Mouse (Mus musculus): ENCODE results near the gene Actl6b. TPM values are rescaled to one million over a fixed set of nuclear protein-coding genes. Genes with fewer than 3 reads are reported as not detected.

Actl6b gene
- polyA plus RNA-seq, 1 experiment from 2014 or later: 47.6 TPM

DNA sequence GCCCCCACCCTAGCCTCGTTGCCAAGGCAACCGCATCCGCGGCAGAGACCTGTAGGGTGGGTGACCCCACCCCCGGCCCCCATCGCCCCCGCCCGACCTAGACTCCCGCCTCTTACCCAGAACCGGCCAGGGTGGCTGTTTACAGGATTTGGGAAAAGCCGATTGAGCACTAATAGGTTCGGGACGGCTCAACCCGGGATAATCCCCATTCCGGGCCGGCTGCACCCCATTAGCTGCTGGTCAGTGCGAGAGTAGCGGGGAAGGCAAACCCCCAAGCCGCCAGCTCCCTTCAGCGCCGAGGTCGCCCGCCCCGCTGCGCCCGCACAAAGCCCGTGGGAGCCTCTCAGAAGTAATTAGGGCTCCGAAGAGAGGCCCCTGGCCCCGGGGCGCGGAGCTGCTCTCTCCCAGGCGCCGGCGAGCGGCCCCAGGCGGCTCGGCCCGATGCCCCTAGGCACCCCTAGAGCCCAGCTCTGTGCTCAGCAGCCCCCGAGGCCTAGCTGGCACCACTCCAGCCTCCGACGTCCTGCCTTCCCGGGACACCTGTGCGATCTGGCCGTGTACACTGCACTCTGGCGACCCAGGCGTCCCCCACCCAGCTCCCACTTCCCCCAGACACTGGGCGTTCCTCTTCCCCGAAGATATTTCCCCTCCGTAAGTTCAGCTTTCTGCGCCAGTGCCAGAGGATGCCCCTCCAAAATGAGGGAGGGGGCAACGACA is 21.7 kb upstream of the Actl6b start:
- peak; percentile 43 for ATAC-seq (ENCODE audit: low FRiP score)
- H3K36me3 ChIP-seq (ENCODE audit: control insufficient read depth, insufficient read depth, low read length): peaks cover 19% of the 10 kb centered on the region

DNA sequence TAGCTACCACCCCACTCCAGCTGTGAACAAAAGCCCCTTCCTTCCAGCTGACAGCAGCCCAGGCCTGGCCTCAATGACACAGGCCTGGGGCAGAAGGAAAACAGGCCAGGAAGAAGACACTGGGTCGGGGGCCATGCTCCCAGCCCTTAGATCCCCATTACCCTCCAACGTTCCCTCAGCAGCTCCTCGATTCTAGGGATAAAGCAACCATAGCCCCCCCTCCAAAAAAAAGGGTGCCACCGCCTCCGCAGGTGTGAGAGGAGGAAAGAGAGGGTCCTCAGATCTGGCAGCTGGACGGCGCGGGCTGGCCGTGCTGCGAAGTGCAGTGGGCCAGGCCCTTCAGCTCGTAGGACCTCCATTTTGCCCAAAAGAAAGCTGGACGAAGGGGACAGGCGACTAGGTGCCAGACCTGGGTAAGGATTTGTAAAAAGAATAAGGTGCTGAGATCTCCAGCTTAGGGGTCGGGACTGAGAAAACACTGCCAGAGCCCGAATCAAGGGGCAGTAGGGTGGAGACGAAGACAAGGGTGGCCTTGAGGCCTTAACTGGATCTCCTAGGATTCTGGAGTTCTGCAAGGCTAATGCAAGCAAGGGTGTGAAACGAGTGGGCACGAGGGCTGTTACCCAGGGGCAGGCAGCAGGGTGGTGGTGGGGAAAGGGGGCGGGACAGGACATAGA is 21.0 kb upstream of the Actl6b start:
- WGBS: 0% methylated on average over 19 of the region's 19 CpGs
- Histone ChIP-seq H3K9ac (ENCODE audit: low read depth, low read length) (peak overlapping the region; percentile 97), H3K4me2 (replicated peaks; ENCODE audit: low read depth, low read length) (peak overlapping the region; percentile 95), H3K27ac (ENCODE audit: low read depth, low read length) (peak overlapping the region; percentile 97), H3K4me1 (replicated peaks; ENCODE audit: control insufficient read depth, insufficient read depth, low read length) (peaks cover 9% of the 10 kb centered on the region; the same call in 1 of the 2 replicates), H3K4me3 (ENCODE audit: low read depth, low read length) (peak overlapping the region; percentile 88), H3K27me3 (ENCODE audit: control insufficient read depth, insufficient read depth, low read length) (no peaks in the 10 kb centered on the region), H3K9me3 (ENCODE audit: control insufficient read depth, low read length) (no peaks in the 10 kb centered on the region), H3K36me3 (ENCODE audit: control insufficient read depth, insufficient read depth, low read length) (peaks cover 18% of the 10 kb centered on the region)
- DNase-seq (ENCODE audit: low spot score): peak; percentile 58
- no peak for ATAC-seq (ENCODE audit: low FRiP score)

More for the DNA sequence above, 21.7 kb upstream of the Actl6b start:
- peak overlapping the region; percentile 88 for H3K4me3 ChIP-seq (ENCODE audit: low read depth, low read length)
- H3K9me3 ChIP-seq (ENCODE audit: control insufficient read depth, low read length): no peaks in the 10 kb centered on the region
- H3K27me3 ChIP-seq (ENCODE audit: control insufficient read depth, insufficient read depth, low read length): no peaks in the 10 kb centered on the region
- DNase-seq (ENCODE audit: low spot score): peak; percentile 67
- peak overlapping the region; percentile 97 for H3K9ac ChIP-seq (ENCODE audit: low read depth, low read length)
- under 1% methylated on average over 48 of the region's 51 CpGs for WGBS
- H3K4me2 ChIP-seq (replicated peaks; ENCODE audit: low read depth, low read length): peak overlapping the region; percentile 95
- H3K4me1 ChIP-seq (replicated peaks; ENCODE audit: control insufficient read depth, insufficient read depth, low read length): peaks cover 10% of the 10 kb centered on the region; the same call in 1 of the 2 replicates
- peak overlapping the region; percentile 97 for H3K27ac ChIP-seq (ENCODE audit: low read depth, low read length)

DNA sequence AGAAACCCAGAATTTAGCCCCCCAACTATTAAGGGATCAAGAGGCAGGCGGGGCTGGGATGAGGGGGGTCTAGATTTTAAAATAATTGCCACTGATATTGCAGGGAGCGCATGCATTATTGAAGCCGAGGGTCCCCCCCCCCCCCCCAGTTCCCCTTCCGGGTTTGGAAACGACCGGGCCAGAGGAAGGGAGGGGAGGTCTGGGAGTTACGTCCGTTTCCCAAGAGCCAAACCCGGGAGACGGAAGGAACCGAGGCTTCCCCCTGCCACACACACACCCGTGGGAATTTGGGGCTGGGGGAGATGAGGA is 20.6 kb upstream of the Actl6b start:
- Histone ChIP-seq H3K4me2 (replicated peaks; ENCODE audit: low read depth, low read length) (peak overlapping the region; percentile 95), H3K4me1 (replicated peaks; ENCODE audit: control insufficient read depth, insufficient read depth, low read length) (peaks cover 8% of the 10 kb centered on the region; the same call in 1 of the 2 replicates), H3K27ac (ENCODE audit: low read depth, low read length) (peak overlapping the region; percentile 97), H3K36me3 (ENCODE audit: control insufficient read depth, insufficient read depth, low read length) (peaks cover 15% of the 10 kb centered on the region; the same call in 1 of the 2 replicates), H3K9ac (ENCODE audit: low read depth, low read length) (peak overlapping the region; percentile 97), H3K4me3 (ENCODE audit: low read depth, low read length) (peak overlapping the region; percentile 88), H3K9me3 (ENCODE audit: control insufficient read depth, low read length) (no peaks in the 10 kb centered on the region), H3K27me3 (ENCODE audit: control insufficient read depth, insufficient read depth, low read length) (no peaks in the 10 kb centered on the region)
- no peak for DNase-seq (ENCODE audit: low spot score)
- peak; percentile 6; the same call in 1 of the 2 replicates for ATAC-seq (ENCODE audit: low FRiP score)
- 0% methylated on average over 10 of the region's 12 CpGs for WGBS

DNA sequence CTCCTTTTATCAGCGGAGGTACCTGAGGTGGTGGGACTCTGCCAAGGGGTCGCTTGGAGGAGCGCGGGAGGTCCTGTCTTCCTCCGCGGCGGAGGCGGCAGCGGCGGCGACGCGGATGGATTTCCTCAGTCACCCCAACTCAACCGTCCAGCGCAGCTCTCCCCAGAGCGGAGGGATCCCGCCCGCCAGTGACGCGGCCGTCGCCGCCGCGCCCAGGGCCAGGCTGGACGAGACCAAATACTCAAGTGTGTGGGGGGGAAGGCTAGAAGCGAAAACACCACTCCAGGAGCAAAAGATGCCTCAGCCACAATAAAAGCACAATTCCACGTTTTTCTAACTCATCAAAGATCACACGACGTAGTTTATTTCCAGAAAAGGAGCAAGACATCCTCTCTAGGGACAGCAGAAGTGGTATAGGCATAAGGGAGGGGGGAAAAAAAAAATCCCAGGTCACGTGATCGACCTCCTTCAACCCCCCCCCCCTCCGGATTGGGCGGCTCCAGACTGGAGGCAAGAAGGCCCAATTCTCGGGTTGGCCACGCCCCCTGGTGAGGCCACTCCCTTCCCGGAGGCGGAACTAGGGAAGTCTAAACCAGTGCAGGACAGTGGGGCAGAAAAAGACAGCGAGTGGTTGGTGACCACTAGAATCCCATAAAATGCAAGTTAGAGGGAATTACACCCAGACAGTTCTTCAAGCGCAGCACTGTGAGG is 20.0 kb upstream of the Actl6b start, which contains the start of the genes Epo and Gnb2:
Gene Epo (minus strand): TSS at position 126 of the 711 bp plus-strand sequence.
Gene Gnb2 (minus strand): TSS at position 394 of the 711 bp plus-strand sequence.
- Histone ChIP-seq H3K27ac (ENCODE audit: low read depth, low read length) (peak within 1 kb of the TSS; percentile 97), H3K9me3 (ENCODE audit: control insufficient read depth, low read length) (no peaks in the 10 kb centered on the region), H3K27me3 (ENCODE audit: control insufficient read depth, insufficient read depth, low read length) (no peaks in the 10 kb centered on the region), H3K4me3 (ENCODE audit: low read depth, low read length) (peak within 1 kb of the TSS; percentile 88), H3K4me2 (replicated peaks; ENCODE audit: low read depth, low read length) (peak within 1 kb of the TSS; percentile 95), H3K36me3 (ENCODE audit: control insufficient read depth, insufficient read depth, low read length) (peaks cover 14% of the 10 kb centered on the region; the same call in 1 of the 2 replicates), H3K9ac (ENCODE audit: low read depth, low read length) (peak within 1 kb of the TSS; percentile 97), H3K4me1 (replicated peaks; ENCODE audit: control insufficient read depth, insufficient read depth, low read length) (peaks cover 8% of the 10 kb centered on the region; the same call in 1 of the 2 replicates)
- DNase-seq (ENCODE audit: low spot score) (peak; percentile 99), ATAC-seq (ENCODE audit: low FRiP score) (peak; percentile 70)
- WGBS: under 1% methylated on average over 39 of the region's 40 CpGs

DNA sequence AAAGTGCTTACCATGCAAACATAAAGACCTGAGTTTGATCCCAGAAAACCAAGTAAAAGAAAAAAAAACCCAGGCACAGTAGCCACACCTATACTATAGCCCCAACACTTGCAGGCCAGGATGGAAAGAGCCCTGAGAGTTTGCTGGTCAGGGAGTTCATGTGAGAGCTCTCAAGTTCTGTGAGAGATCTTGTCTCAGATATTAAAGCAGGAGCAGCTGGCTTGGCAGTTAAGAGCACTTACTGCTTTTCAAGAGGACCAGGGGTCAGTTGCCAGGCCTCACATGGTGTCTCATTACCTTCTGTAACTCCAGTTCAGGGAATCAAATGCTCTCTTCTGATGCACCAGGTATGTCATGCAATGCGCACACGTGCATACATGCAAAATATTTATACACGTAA is 18.6 kb upstream of the Actl6b start:
- peaks cover 2% of the 10 kb centered on the region; the same call in 1 of the 2 replicates for H3K36me3 ChIP-seq (ENCODE audit: control insufficient read depth, insufficient read depth, low read length)
- WGBS: 92% methylated on average over 3 of the region's 3 CpGs
- DNase-seq (ENCODE audit: low spot score) (no peak), ATAC-seq (ENCODE audit: low FRiP score) (no peak)
- no peaks in the 10 kb centered on the region for H3K27me3 ChIP-seq (ENCODE audit: control insufficient read depth, insufficient read depth, low read length)
- H3K4me3 ChIP-seq (ENCODE audit: low read depth, low read length): no peak overlapping the region
- no peaks in the 10 kb centered on the region for H3K9me3 ChIP-seq (ENCODE audit: control insufficient read depth, low read length)
- H3K9ac ChIP-seq (ENCODE audit: low read depth, low read length): no peak overlapping the region
- no peak overlapping the region for H3K4me2 ChIP-seq (replicated peaks; ENCODE audit: low read depth, low read length)
- no peak overlapping the region for H3K27ac ChIP-seq (ENCODE audit: low read depth, low read length)
- H3K4me1 ChIP-seq (replicated peaks; ENCODE audit: control insufficient read depth, insufficient read depth, low read length): peaks cover 3% of the 10 kb centered on the region; the same call in 1 of the 2 replicates

DNA sequence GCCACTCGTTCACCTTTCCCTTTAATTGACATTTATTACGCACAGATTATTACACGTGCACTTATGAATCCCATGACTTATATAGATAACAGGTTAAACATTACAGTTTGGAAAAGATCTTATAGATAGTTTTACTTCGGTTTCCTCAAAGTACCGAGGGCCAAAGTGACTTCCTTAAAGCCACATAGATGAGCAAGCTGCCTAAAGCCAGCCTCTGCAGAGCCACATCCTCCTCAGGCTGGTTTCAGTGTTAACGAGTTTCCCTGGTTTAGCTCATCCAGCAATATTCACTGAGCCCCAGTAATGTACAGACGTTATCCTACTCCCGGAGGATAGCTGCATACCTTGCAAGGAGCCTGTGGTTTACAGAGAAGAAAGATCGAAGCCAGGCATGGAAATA is 18.0 kb upstream of the Actl6b start:
- ATAC-seq (ENCODE audit: low FRiP score): no peak
- no peaks in the 10 kb centered on the region for H3K36me3 ChIP-seq (ENCODE audit: control insufficient read depth, insufficient read depth, low read length)
- H3K27ac ChIP-seq (ENCODE audit: low read depth, low read length): no peak overlapping the region
- peaks cover 3% of the 10 kb centered on the region; the same call in 1 of the 2 replicates for H3K4me1 ChIP-seq (replicated peaks; ENCODE audit: control insufficient read depth, insufficient read depth, low read length)
- 85% methylated on average over 9 of the region's 9 CpGs for WGBS
- H3K4me2 ChIP-seq (replicated peaks; ENCODE audit: low read depth, low read length): no peak overlapping the region
- no peak overlapping the region for H3K4me3 ChIP-seq (ENCODE audit: low read depth, low read length)
- H3K27me3 ChIP-seq (ENCODE audit: control insufficient read depth, insufficient read depth, low read length): no peaks in the 10 kb centered on the region
- H3K9ac ChIP-seq (ENCODE audit: low read depth, low read length): no peak overlapping the region
- DNase-seq (ENCODE audit: low spot score): no peak
- H3K9me3 ChIP-seq (ENCODE audit: control insufficient read depth, low read length): no peaks in the 10 kb centered on the region

DNA sequence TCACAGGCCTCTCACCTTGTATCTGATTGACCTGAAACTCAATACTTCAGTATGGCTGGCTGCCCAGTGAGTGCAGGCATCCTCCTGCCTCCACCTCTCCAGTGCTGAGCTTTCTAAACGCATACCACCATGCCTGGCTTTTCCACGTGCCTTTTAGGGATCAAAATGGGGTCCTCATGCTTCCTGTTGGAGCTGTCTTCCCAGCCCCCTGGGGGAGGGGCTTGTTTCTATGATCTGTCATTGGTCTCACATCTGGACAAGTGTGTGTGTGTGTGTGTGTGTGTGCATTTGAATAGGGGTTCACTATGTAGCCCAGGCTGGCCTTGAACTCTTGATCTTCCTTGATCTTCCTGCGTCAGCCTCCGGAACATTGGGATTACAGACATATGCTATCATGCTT is 15.9 kb upstream of the Actl6b start:
- H3K9me3 ChIP-seq (ENCODE audit: control insufficient read depth, low read length): no peaks in the 10 kb centered on the region
- no peaks in the 10 kb centered on the region for H3K27me3 ChIP-seq (ENCODE audit: control insufficient read depth, insufficient read depth, low read length)
- no peak overlapping the region for H3K27ac ChIP-seq (ENCODE audit: low read depth, low read length)
- no peak overlapping the region for H3K4me2 ChIP-seq (replicated peaks; ENCODE audit: low read depth, low read length)
- ATAC-seq (ENCODE audit: low FRiP score): no peak
- WGBS: 55% methylated on average over 4 of the region's 4 CpGs
- H3K36me3 ChIP-seq (ENCODE audit: control insufficient read depth, insufficient read depth, low read length): no peaks in the 10 kb centered on the region
- DNase-seq (ENCODE audit: low spot score): no peak
- H3K4me3 ChIP-seq (ENCODE audit: low read depth, low read length): no peak overlapping the region
- H3K4me1 ChIP-seq (replicated peaks; ENCODE audit: control insufficient read depth, insufficient read depth, low read length): no peaks in the 10 kb centered on the region
- no peak overlapping the region for H3K9ac ChIP-seq (ENCODE audit: low read depth, low read length)

DNA sequence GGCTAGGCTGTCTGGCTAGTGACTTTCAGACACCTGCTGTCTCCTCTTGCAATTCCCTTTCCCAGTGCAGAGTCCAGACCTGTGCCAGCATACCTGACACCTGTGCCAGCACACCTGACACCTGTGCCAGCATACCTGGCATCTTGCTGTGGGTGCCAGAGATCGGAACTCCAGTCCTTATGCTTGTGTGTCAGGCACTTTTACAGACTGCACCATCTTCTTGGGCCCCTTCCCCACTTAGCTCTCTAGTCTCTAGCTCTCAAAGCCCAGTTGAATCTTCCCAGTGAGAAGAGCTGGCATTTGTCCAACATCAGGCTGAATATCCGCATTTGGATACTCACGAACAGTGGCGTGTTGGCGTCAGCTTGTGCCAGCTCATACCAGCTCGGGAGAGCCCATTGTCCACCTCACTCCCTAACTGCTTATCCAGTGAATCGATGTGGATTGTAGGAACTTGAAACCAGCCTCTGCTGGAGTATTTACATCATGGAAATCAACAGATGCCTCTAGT is 14.0 kb upstream of the Actl6b start:
- Histone ChIP-seq H3K4me1 (replicated peaks; ENCODE audit: control insufficient read depth, insufficient read depth, low read length) (no peaks in the 10 kb centered on the region), H3K27ac (ENCODE audit: low read depth, low read length) (no peak overlapping the region), H3K9me3 (ENCODE audit: control insufficient read depth, low read length) (no peaks in the 10 kb centered on the region), H3K4me2 (replicated peaks; ENCODE audit: low read depth, low read length) (no peak overlapping the region), H3K36me3 (ENCODE audit: control insufficient read depth, insufficient read depth, low read length) (no peaks in the 10 kb centered on the region), H3K27me3 (ENCODE audit: control insufficient read depth, insufficient read depth, low read length) (no peaks in the 10 kb centered on the region), H3K9ac (ENCODE audit: low read depth, low read length) (no peak overlapping the region), H3K4me3 (ENCODE audit: low read depth, low read length) (no peak overlapping the region)
- WGBS: 75% methylated on average over 7 of the region's 7 CpGs
- no peak for DNase-seq (ENCODE audit: low spot score)
- no peak for ATAC-seq (ENCODE audit: low FRiP score)

Data from hindbrain, embryonic 11.5 days (tissue).